Mouse (Mus musculus): ENCODE measurements around the gene Sult1c1. TPM values are rescaled to one million over a fixed set of nuclear protein-coding genes. Genes with fewer than 3 reads are reported as not detected.
"Not testable (repeated sequence)": the region's sequence is repeated elsewhere in the genome, so short reads cannot be mapped to it uniquely, and the experiment has no call there.

Gene Sult1c1
- total RNA-seq (2021), result not detected
- long read RNA-seq, result 0 reads

DNA sequence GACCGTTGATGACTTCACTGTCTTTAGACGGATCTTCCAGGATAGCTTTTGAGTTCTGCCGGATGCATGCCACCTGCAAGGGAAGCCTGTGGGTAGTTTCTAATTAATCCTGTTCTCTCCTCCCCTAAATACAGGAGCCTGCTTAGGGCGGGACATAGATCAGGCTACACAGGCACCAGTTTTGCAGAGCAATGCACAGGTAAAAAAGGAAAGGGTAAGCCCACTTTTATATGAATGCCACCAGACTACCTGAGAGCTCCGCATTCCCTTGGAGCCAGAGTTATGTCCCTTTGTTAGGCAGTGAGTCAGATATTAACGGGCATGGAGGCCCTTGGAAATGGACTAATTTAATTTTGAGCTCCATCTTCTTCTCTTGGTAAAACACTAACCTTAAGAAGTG is at the start of gene Sult1c1:
Sult1c1 (minus strand) TSS at position 101 of the 400 bp plus-strand sequence.
- DNase-seq (ENCODE audit: low spot score in 2 of 2), result no peak

DNA sequence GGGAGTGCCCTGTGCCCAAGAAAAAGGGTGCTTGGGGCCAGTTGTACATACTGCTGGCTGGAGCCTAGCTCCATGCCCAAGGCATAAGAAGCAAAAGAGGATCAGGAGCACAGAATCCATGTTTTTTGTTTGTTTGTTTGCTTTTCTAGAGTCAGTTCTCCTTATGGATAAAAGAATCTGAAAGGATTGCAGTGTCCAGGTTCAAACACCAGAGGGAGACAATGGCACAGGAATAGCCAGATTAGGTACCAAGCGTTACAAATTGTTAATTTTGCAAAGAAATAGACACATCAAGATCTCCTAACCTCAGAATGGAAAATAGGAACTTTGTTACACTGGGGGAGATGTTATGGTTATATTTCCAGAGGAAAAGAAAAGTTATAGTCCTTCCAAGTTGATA is 23.7 kb upstream of the Sult1c1 start:
- peak; percentile 27 to 48 for DNase-seq (ENCODE audit: low spot score in 2 of 2)

DNA sequence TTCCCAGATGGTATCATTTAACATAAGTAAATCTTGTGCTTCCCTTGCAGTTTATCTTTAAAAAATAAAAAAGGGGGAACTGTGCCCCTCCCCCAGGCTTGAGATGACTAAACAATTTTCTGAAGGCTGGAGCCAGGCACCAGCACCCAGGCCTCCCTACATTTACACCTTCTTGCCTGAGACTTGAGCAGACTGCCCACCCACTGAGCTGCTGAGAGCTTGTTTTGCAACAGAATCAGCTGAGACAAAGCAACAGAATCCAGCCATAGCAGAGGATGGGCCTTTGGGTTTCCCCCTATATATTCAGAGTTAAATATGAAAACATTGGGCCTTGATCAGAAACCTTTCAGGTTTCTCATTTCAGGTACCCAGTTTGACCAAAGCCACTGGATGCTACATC is 20.7 kb upstream of the Sult1c1 start:
- DNase-seq (ENCODE audit: low spot score in 2 of 2), result no peak

DNA sequence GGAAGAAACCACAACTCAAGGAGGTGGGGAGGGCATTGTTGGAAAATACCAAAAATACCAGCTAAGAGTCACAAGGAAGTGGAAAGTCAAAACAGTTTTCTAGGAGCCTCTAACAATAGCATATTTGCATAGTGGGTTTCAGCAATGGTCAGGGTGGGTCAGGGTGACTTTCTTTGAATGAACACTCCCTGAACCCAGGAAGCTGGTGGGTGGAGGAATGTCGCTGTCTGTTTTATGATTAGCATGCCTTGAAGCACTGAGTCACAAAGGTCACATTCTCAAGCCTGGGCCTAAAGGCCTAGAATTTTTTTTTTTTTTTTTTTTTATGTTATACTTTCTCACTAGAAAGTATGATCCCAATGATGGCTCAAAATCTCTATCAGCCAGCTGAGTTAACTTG is 20.1 kb upstream of the Sult1c1 start:
- DNase-seq (ENCODE audit: low spot score in 2 of 2), result not testable (repeated sequence)

DNA sequence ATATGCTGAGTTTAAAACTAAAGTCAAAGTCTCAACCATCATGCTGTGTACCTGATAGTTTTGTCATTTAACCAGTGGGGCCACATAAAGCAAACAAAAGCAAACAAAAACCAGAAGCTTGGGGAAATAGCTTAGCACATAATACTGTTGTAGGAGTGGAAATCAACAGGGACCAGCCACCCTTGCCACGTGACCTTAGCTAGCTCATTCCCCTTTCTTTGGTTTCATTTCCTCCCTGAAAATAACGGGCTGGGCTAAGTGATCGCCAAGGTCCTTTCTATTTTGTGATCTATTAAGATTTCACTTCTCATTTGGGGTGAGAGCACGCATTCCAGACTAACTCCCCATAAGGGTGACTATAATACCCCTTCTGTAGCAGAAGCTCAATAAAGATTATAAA is 13.0 kb upstream of the Sult1c1 start:
- DNase-seq (ENCODE audit: low spot score in 2 of 2), result no peak

DNA sequence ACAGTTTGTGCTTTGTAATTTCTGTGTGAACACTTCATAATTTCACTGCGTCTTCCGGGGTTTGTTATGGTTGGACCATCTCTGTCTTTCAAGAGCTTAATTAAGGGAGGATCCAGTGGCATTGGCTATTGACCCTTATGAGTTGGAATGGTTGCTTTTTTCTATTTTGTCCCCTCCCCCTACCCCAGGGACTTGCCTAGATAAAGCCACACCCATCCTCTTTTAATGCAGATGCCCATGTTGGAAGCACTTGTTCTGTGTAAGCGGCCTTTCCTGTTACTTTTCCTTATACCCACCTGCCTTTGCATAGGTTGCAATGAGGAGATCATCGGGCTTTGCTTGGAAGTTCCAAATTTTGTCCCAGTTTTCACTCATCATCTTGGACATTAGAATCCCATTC is 16.9 kb downstream of the Sult1c1 start:
- no peak for DNase-seq (ENCODE audit: low spot score in 2 of 2)

DNA sequence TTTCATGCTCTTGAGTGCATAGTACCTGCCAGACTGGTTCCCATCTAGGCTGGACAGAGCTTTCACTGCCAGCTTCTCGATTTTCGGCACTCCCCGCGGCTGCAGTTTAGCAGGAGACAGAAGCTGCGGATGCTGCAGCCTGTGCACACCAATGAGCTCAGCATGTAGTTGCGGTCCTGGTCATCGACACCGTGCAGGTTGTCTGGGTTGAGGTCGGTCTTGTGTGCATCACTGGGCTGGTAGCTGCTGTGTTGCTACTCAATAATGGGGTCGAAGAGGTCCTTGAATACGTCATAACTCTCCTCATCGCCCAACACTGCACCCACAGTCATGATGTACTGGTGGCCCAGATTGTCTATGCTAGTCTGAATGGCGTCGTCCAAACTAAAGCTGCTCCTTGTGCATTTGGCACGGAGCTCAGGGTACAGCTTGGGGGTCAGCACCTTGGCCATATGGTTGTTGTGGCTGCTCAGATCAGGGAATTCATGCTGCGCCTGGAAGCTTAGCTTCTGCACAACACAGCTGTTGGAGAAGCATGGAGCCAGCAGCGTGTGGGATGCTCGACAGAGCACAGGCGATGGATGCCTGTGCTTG is 48.8 kb downstream of the Sult1c1 start:
- peak; percentile 5 to 13 for DNase-seq (ENCODE audit: low spot score in 2 of 2)

DNA sequence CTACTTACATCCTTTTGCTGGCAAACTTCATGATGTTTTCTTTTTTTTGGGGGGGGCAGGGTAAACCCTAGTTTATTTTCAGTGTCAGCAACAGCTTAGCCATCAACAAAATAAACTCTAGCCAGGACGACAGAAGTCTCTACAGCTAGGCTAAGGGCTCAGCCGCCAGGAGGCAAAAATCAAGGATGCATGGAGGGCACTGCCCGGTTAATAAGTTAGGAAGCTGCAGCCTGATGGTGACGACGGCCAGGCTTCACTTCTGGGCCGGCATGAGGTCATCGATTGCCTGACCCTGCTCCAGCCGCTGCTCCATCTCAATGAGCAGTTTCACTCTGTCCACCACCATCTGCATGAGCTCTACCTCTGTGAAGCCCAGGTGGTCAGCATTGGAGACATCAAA is 49.7 kb downstream of the Sult1c1 start:
- DNase-seq (ENCODE audit: low spot score in 2 of 2), result no peak

Other genes with a start within 250 kb of the Sult1c1 start
- gene Sult1c2, start 144.3 kb downstream of the Sult1c1 start, total RNA-seq (2021), result not detected

Measured in layer of hippocampus, postnatal 10 days (tissue).